Mouse (Mus musculus) midbrain, embryonic 13.5 days (tissue): ENCODE data around the gene Fsd2. TPM values are rescaled to one million over a fixed set of nuclear protein-coding genes. Genes with fewer than 3 reads are reported as not detected.

Source experiments
- ATAC-seq: fragments of 200-750 bp; cut with Nextera tagmentation; 2 replicates; pipeline ENCODE4 v1.8.0; 2017; ENCODE audit warnings: mild to moderate bottlenecking, moderate TSS enrichment, moderate library complexity
- H3K27ac ChIP-seq: fragments of 300-500 bp; sonication (generic); 2 replicates; pipeline ENCODE4 v1.5.1; 2015; ENCODE audit warnings: inconsistent platforms, mild to moderate bottlenecking, moderate library complexity
- H3K27me3 ChIP-seq: fragments of 300-500 bp; sonication (generic); 2 replicates; pipeline ENCODE4 v1.6.1; 2015; ENCODE audit warnings: mild to moderate bottlenecking, inconsistent platforms
- H3K36me3 ChIP-seq: fragments of 300-500 bp; sonication (generic); 2 replicates; pipeline ENCODE4 v1.6.1; 2015; ENCODE audit warnings: mild to moderate bottlenecking, inconsistent platforms
- H3K4me1 ChIP-seq: fragments of 300-500 bp; sonication (generic); replicated peaks from 2 replicates; pipeline ENCODE4 v1.6.1; 2015; ENCODE audit warnings: inconsistent platforms
- H3K4me2 ChIP-seq: fragments of 300-500 bp; sonication (generic); replicated peaks from 2 replicates; pipeline ENCODE4 v1.6.1; 2015; ENCODE audit warnings: moderate library complexity, mild to moderate bottlenecking, inconsistent platforms
- H3K4me3 ChIP-seq: fragments of 300-500 bp; sonication (generic); replicated peaks from 2 replicates; pipeline ENCODE4 v1.5.1; 2015; ENCODE audit warnings: mild to moderate bottlenecking, inconsistent platforms
- H3K9ac ChIP-seq: fragments of 300-500 bp; sonication (generic); replicated peaks from 2 replicates; pipeline ENCODE4 v1.6.1; 2015; ENCODE audit warnings: mild to moderate bottlenecking, inconsistent platforms
- H3K9me3 ChIP-seq: fragments of 300-500 bp; sonication (generic); 2 replicates; pipeline ENCODE4 v1.6.1; 2016; ENCODE audit warnings: mild to moderate bottlenecking, inconsistent platforms
- WGBS: fragments of 180-500 bp; shearing (Covaris S2); methylation state at CpG from one replicate; pipeline ENCODE4 v1.1.7; 2015; 5-methylcytosine and 5-hydroxymethylcytosine counted together
- polyA plus RNA-seq: library from polyadenylated mRNA; unstranded; fragments of >200 nt; fragmentation: Nextera tagmentation; extraction: Ambion mirVana; gene quantifications from 2 replicates; pipeline ENCODE4 v1.2.1, GENCODE M21; 2015

Fsd2 gene
- polyA plus RNA-seq, 1 experiment from 2014 or later = 0.20 TPM

- Histone ChIP-seq H3K27me3 (no peaks in the 10 kb centered on the region), H3K27ac (peak within 1 kb of the TSS; percentile 97), H3K9ac (peak within 1 kb of the TSS; percentile 90), H3K9me3 (no peaks in the 10 kb centered on the region), H3K36me3 (0 out of 2 replicates have a peak, but pooled peaks cover 7% of the 10 kb centered on the region), H3K4me3 (peak within 1 kb of the TSS; percentile 86), H3K4me2 (peak within 1 kb of the TSS; percentile 72), H3K4me1 (peaks cover 16% of the 10 kb centered on the region)
- ATAC-seq = peak; percentile 100
- under 1% methylated on average over 86 of the region's 96 CpGs for WGBS
Measured at GRCm38 (mm10) chr7:81571108-81571940, 4.6 kb upstream of the Fsd2 start, which contains the start of gene Whamm. TSS of gene Whamm (plus strand) at chr7:81571266.

- Histone ChIP-seq H3K4me1 (peaks cover 16% of the 10 kb centered on the region), H3K4me2 (peak overlapping the region; percentile 72), H3K9me3 (no peaks in the 10 kb centered on the region), H3K9ac (no peak overlapping the region), H3K27me3 (no peaks in the 10 kb centered on the region), H3K36me3 (0 out of 2 replicates have a peak, but pooled peaks cover 4% of the 10 kb centered on the region), H3K4me3 (peak overlapping the region; percentile 86), H3K27ac (no peak overlapping the region)
- peak; percentile 67; the same call in 1 of the 2 replicates for ATAC-seq
- WGBS = 6% methylated on average over 5 of the region's 5 CpGs
Measured at GRCm38 (mm10) chr7:81570752-81571107, 4.0 kb upstream of the Fsd2 start.

GRCm38 (mm10) chr7:81570271-81570670 lies 3.5 kb upstream of the Fsd2 start:
- WGBS = 91% methylated on average over 3 of the region's 3 CpGs
- no peaks in the 10 kb centered on the region for H3K9me3 ChIP-seq
- H3K27me3 ChIP-seq = no peaks in the 10 kb centered on the region
- H3K9ac ChIP-seq = no peak overlapping the region
- 0 out of 2 replicates have a peak, but pooled peaks cover 4% of the 10 kb centered on the region for H3K36me3 ChIP-seq
- no peak overlapping the region for H3K27ac ChIP-seq
- no peak overlapping the region for H3K4me2 ChIP-seq
- no peak overlapping the region for H3K4me3 ChIP-seq
- H3K4me1 ChIP-seq = peaks cover 16% of the 10 kb centered on the region
- no peak for ATAC-seq

GRCm38 (mm10) chr7:81569851-81570250 lies 3.1 kb upstream of the Fsd2 start:
- no peak overlapping the region for H3K9ac ChIP-seq
- H3K4me1 ChIP-seq = peaks cover 16% of the 10 kb centered on the region
- WGBS = 97% methylated on average over 1 of the region's 1 CpGs
- no peak overlapping the region for H3K4me3 ChIP-seq
- no peaks in the 10 kb centered on the region for H3K27me3 ChIP-seq
- no peaks in the 10 kb centered on the region for H3K9me3 ChIP-seq
- H3K4me2 ChIP-seq = no peak overlapping the region
- no peak overlapping the region for H3K27ac ChIP-seq
- 0 out of 2 replicates have a peak, but pooled peaks cover under 1% of the 10 kb centered on the region for H3K36me3 ChIP-seq
- ATAC-seq = no peak

- peaks cover 5% of the 10 kb centered on the region for H3K4me1 ChIP-seq
- no peak overlapping the region for H3K27ac ChIP-seq
- no peak overlapping the region for H3K4me3 ChIP-seq
- WGBS = 90% methylated on average over 5 of the region's 5 CpGs
- no peak overlapping the region for H3K9ac ChIP-seq
- H3K9me3 ChIP-seq = no peaks in the 10 kb centered on the region
- no peak overlapping the region for H3K4me2 ChIP-seq
- H3K27me3 ChIP-seq = no peaks in the 10 kb centered on the region
- ATAC-seq = no peak
- no peaks in the 10 kb centered on the region for H3K36me3 ChIP-seq
Measured at GRCm38 (mm10) chr7:81567396-81567795, 652 bp upstream of the Fsd2 start.

- Histone ChIP-seq H3K27ac (no peak overlapping the region), H3K9me3 (no peaks in the 10 kb centered on the region), H3K36me3 (no peaks in the 10 kb centered on the region), H3K4me1 (no peaks in the 10 kb centered on the region; the same call in 1 of the 2 replicates), H3K4me3 (no peak overlapping the region), H3K27me3 (no peaks in the 10 kb centered on the region), H3K9ac (no peak overlapping the region), H3K4me2 (no peak overlapping the region)
- WGBS = 73% methylated on average over 4 of the region's 4 CpGs
- ATAC-seq = no peak
Measured at GRCm38 (mm10) chr7:81566332-81566731, 412 bp downstream of the Fsd2 start.

- no peaks in the 10 kb centered on the region for H3K9me3 ChIP-seq
- H3K36me3 ChIP-seq = no peaks in the 10 kb centered on the region
- no peaks in the 10 kb centered on the region for H3K27me3 ChIP-seq
- no peak overlapping the region for H3K4me3 ChIP-seq
- H3K4me2 ChIP-seq = no peak overlapping the region
- no peak for ATAC-seq
- WGBS = 65% methylated on average over 7 of the region's 7 CpGs
- H3K9ac ChIP-seq = no peak overlapping the region
- H3K4me1 ChIP-seq = peaks cover 3% of the 10 kb centered on the region
- H3K27ac ChIP-seq = 0 out of 2 replicates have a peak overlapping the region, but pooled peaks have one; percentile 56
Measured at GRCm38 (mm10) chr7:81565381-81566055, 1.2 kb downstream of the Fsd2 start.

GRCm38 (mm10) chr7:81564766-81565165 lies 2.0 kb downstream of the Fsd2 start:
- Histone ChIP-seq H3K9me3 (no peaks in the 10 kb centered on the region), H3K36me3 (no peaks in the 10 kb centered on the region), H3K4me3 (no peak overlapping the region), H3K27ac (no peak overlapping the region), H3K4me2 (no peak overlapping the region), H3K9ac (no peak overlapping the region), H3K4me1 (peaks cover 9% of the 10 kb centered on the region), H3K27me3 (no peaks in the 10 kb centered on the region)
- 77% methylated on average over 7 of the region's 7 CpGs for WGBS
- no peak for ATAC-seq

GRCm38 (mm10) chr7:81563506-81564015 lies 3.2 kb downstream of the Fsd2 start:
- no peak overlapping the region for H3K4me3 ChIP-seq
- no peak overlapping the region for H3K27ac ChIP-seq
- H3K27me3 ChIP-seq = no peaks in the 10 kb centered on the region
- H3K36me3 ChIP-seq = no peaks in the 10 kb centered on the region
- H3K9me3 ChIP-seq = no peaks in the 10 kb centered on the region
- H3K9ac ChIP-seq = no peak overlapping the region
- H3K4me1 ChIP-seq = peaks cover 9% of the 10 kb centered on the region
- ATAC-seq = no peak
- H3K4me2 ChIP-seq = no peak overlapping the region
- 84% methylated on average over 4 of the region's 4 CpGs for WGBS

- no peak for ATAC-seq
- H3K9me3 ChIP-seq = no peaks in the 10 kb centered on the region
- H3K4me3 ChIP-seq = no peak overlapping the region
- no peak overlapping the region; the same call in 1 of the 2 replicates for H3K27ac ChIP-seq
- H3K9ac ChIP-seq = no peak overlapping the region
- no peaks in the 10 kb centered on the region for H3K36me3 ChIP-seq
- H3K4me2 ChIP-seq = no peak overlapping the region
- 77% methylated on average over 5 of the region's 5 CpGs for WGBS
- peaks cover 9% of the 10 kb centered on the region for H3K4me1 ChIP-seq
- no peaks in the 10 kb centered on the region for H3K27me3 ChIP-seq
Measured at GRCm38 (mm10) chr7:81561211-81561610, 5.5 kb downstream of the Fsd2 start.

- Histone ChIP-seq H3K4me3 (no peak overlapping the region), H3K4me1 (peaks cover 9% of the 10 kb centered on the region), H3K27me3 (no peaks in the 10 kb centered on the region), H3K9ac (no peak overlapping the region), H3K4me2 (no peak overlapping the region), H3K9me3 (no peaks in the 10 kb centered on the region), H3K36me3 (no peaks in the 10 kb centered on the region), H3K27ac (peak overlapping the region; percentile 56)
- WGBS = 58% methylated on average over 8 of the region's 8 CpGs
- no peak for ATAC-seq
Measured at GRCm38 (mm10) chr7:81560101-81561049, 6.4 kb downstream of the Fsd2 start.
